ENCODE assay signal across 13 mouse cellular contexts in genomic region chr9:120881121-120881520, GRCm38 (mm10). TPM values are rescaled to one million over a fixed set of nuclear protein-coding genes. Genes with fewer than 3 reads are reported as not detected.
A peak's percentile ranks its signal among the peaks of the same experiment; 100 is the strongest.
DNase-seq lines count a peak whose midpoint lies in the region; ATAC-seq and TF ChIP-seq lines count a peak whose summit lies in the region.
"Had no signal": no experiment of that assay in that cellular context is flagged by ENCODE, and none has a peak within 500 bp of the region (broad histone marks: within the 10 kb centered on the region; RNA-seq: fewer than 3 reads in every experiment).

No protein-coding gene starts in this region.

- no peaks in the 10 kb centered on the region for H3K27me3 ChIP-seq in testis, adult 2 months (ENCODE audit: control insufficient read depth, insufficient read depth, low read length)
- H3K27me3 ChIP-seq in liver, embryonic 16.5 days (ENCODE audit: control insufficient read depth, insufficient read depth, low read depth, low read length), result no peaks in the 10 kb centered on the region
- H3K27me3 ChIP-seq in midbrain, embryonic 15.5 days (replicated peaks), result no peaks in the 10 kb centered on the region
- H3K27me3 ChIP-seq: embryonic facial prominence, embryonic 15.5 days; hindbrain, embryonic 15.5 days; liver, embryonic 15.5 days had no signal

- peak; percentile 9; the same call in 1 of the 2 replicates for ATAC-seq in liver, embryonic 16.5 days (ENCODE audit: low read depth)
- no peak for ATAC-seq in midbrain, embryonic 15.5 days (replicated peaks)

- no peak for TF ChIP-seq POLR2A in testis, adult 2 months (IDR thresholded peaks at IDR 0.05; ENCODE audit: control insufficient read depth, low read depth, low read length)

- H3K4me1 ChIP-seq in testis, adult 2 months (ENCODE audit: control insufficient read depth, insufficient read depth, low read length), result peaks cover 11% of the 10 kb centered on the region
- H3K4me1 ChIP-seq in liver, embryonic 16.5 days (ENCODE audit: control insufficient read depth, low read depth, low read length), result no peaks in the 10 kb centered on the region; the same call in 1 of the 2 replicates
- H3K4me1 ChIP-seq in midbrain, embryonic 15.5 days, result no peaks in the 10 kb centered on the region
- H3K4me1 ChIP-seq: hindbrain, embryonic 15.5 days had no signal

- H3K9ac ChIP-seq in liver, embryonic 16.5 days (ENCODE audit: low read depth, low read length), result no peak overlapping the region
- no peak overlapping the region for H3K9ac ChIP-seq in midbrain, embryonic 15.5 days
- H3K9ac ChIP-seq: embryonic facial prominence, embryonic 15.5 days; hindbrain, embryonic 15.5 days; liver, embryonic 15.5 days had no signal

- WGBS in liver, embryonic 16.5 days (ENCODE audit: insufficient replicate concordance), result 68% methylated on average over 15 of the region's 15 CpGs
- 90% methylated on average over 15 of the region's 15 CpGs for WGBS in midbrain, embryonic 15.5 days

- peak; percentile 12 for DNase-seq in adrenal gland, adult 2 months
- DNase-seq in adrenal gland, postnatal 14 days, result no peak
- no peak for DNase-seq in testis, postnatal 14 days (ENCODE audit: low spot score)
- DNase-seq in B cell, adult 2 months, result no peak
- DNase-seq in gastrocnemius, postnatal 10 days, result no peak
- DNase-seq: right cerebral cortex, postnatal 4 days had no signal

- H3K4me2 ChIP-seq in liver, embryonic 16.5 days (ENCODE audit: low read depth, low read length), result no peak overlapping the region
- no peak overlapping the region for H3K4me2 ChIP-seq in midbrain, embryonic 15.5 days
- H3K4me2 ChIP-seq: embryonic facial prominence, embryonic 15.5 days; hindbrain, embryonic 15.5 days; liver, embryonic 15.5 days had no signal

- H3K27ac ChIP-seq in testis, adult 2 months (ENCODE audit: control insufficient read depth, insufficient read depth, low read depth, low read length), result no peak overlapping the region
- H3K27ac ChIP-seq in liver, embryonic 16.5 days (ENCODE audit: low read length), result no peak overlapping the region
- H3K27ac ChIP-seq in midbrain, embryonic 15.5 days, result no peak overlapping the region
- H3K27ac ChIP-seq: embryonic facial prominence, embryonic 15.5 days; hindbrain, embryonic 15.5 days; liver, embryonic 15.5 days had no signal

- H3K36me3 ChIP-seq in testis, adult 2 months (ENCODE audit: control insufficient read depth, insufficient read depth, low read length), result no peaks in the 10 kb centered on the region
- H3K36me3 ChIP-seq in liver, embryonic 16.5 days (ENCODE audit: control insufficient read depth, insufficient read depth), result no peaks in the 10 kb centered on the region
- H3K36me3 ChIP-seq in midbrain, embryonic 15.5 days (replicated peaks), result no peaks in the 10 kb centered on the region
- H3K36me3 ChIP-seq: embryonic facial prominence, embryonic 15.5 days; G1E; hindbrain, embryonic 15.5 days; liver, embryonic 15.5 days had no signal

- H3K4me3 ChIP-seq in testis, adult 2 months (ENCODE audit: control insufficient read depth, low read depth, low read length), result peak overlapping the region; percentile 2
- no peak overlapping the region for H3K4me3 ChIP-seq in liver, embryonic 16.5 days (ENCODE audit: low read depth, low read length)
- no peak overlapping the region for H3K4me3 ChIP-seq in midbrain, embryonic 15.5 days
- H3K4me3 ChIP-seq: embryonic facial prominence, embryonic 15.5 days; hindbrain, embryonic 15.5 days; liver, embryonic 15.5 days had no signal

- H3K9me3 ChIP-seq in liver, embryonic 16.5 days (replicated peaks; ENCODE audit: control insufficient read depth, low read length), result no peaks in the 10 kb centered on the region
- no peaks in the 10 kb centered on the region for H3K9me3 ChIP-seq in midbrain, embryonic 15.5 days
- H3K9me3 ChIP-seq: embryonic facial prominence, embryonic 15.5 days; G1E; hindbrain, embryonic 15.5 days; liver, embryonic 15.5 days had no signal

- TF ChIP-seq CTCF in testis, adult 2 months (IDR thresholded peaks at IDR 0.05; ENCODE audit: control insufficient read depth, insufficient read depth, insufficient replicate concordance, low read depth, low read length), result no peak

RNA-seq across cellular contexts. Expression of gene Ctnnb1, which starts 47.9 kb away (rescaled TPM):
- 100 to 1,000 TPM; 723 to 888 TPM for total RNA-seq in adrenal gland, adult 2 months (2021)
- 78.3 and 197 TPM in 2 replicates for polyA plus RNA-seq in adrenal gland, adult 2 months (2012; rRNA removed)
- total RNA-seq in adrenal gland, postnatal 14 days (2021), result 696 and 727 TPM in 2 replicates
- 29.8 and 41.4 TPM in 2 replicates for polyA plus RNA-seq in testis, adult 2 months (2012; rRNA removed)
- polyA plus RNA-seq in liver, embryonic 16.5 days (2015; fragmentation: Nextera tagmentation; extraction: Ambion mirVana), result 90.6 and 94.7 TPM in 2 replicates
- polyA plus RNA-seq in midbrain, embryonic 15.5 days (2015; fragmentation: Nextera tagmentation; extraction: Ambion mirVana), result 517 and 532 TPM in 2 replicates
- total RNA-seq in gastrocnemius, postnatal 10 days (2021), result 100 to 1,000 TPM; 306 TPM
